9 mouse cellular contexts compared by ENCODE assay signal in the genomic region with DNA sequence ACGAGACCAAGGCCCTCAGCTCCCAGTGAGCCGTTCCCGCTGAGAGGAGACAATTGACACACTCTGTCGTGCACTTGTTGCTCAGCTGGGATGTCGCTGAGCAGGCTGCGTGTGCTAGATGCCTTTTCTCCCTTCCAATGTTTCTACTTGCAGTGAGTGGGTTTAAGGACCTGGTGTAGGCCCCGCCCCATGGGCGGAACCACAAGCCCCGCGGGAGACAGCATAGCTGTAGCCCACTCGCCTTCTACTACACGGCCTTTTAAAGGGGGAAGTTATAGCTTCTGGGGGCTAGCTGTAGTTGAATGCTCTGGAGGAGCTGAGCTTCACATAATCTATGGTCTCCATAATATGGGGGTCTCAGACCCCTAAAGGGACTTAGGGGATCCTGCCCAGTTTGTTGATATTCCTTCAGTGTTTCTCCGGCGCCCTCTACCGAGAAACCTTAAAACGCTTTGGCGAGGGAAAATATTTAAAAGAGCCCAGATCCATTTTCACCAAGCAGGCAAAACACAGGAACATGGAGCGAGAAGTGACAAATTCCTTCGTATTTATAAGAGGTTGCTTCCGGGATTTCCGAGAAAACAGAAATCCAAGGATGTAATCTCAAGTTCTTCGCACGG. TPM values are rescaled to one million over a fixed set of nuclear protein-coding genes. Genes with fewer than 3 reads are reported as not detected.
DNase-seq lines count a peak whose midpoint lies in the region; ATAC-seq lines count a peak whose summit lies in the region.
"Had no signal": no experiment of that assay in that cellular context is flagged by ENCODE, and none has a peak within 500 bp of the region (broad histone marks: within the 10 kb centered on the region; RNA-seq: fewer than 3 reads in every experiment).

No protein-coding gene starts in this region.

- H3K4me2 ChIP-seq in limb, embryonic 12.5 days, result peak overlapping the region; percentile 49
- peak overlapping the region; percentile 53 for H3K4me2 ChIP-seq in midbrain, embryonic 16.5 days (ENCODE audit: low read length)

- H3K27me3 ChIP-seq in limb, embryonic 12.5 days, result no peaks in the 10 kb centered on the region
- peaks cover 3% of the 10 kb centered on the region; the same call in 1 of the 2 replicates for H3K27me3 ChIP-seq in midbrain, embryonic 16.5 days (ENCODE audit: control insufficient read depth, insufficient read depth, low read depth, low read length)

- H3K4me3 ChIP-seq in limb, embryonic 12.5 days (replicated peaks), result peak overlapping the region; percentile 34
- peak overlapping the region; percentile 30 for H3K4me3 ChIP-seq in midbrain, embryonic 16.5 days (ENCODE audit: low read depth, low read length)

- peaks cover 43% of the 10 kb centered on the region for H3K4me1 ChIP-seq in limb, embryonic 12.5 days (replicated peaks)
- peaks cover 23% of the 10 kb centered on the region for H3K4me1 ChIP-seq in midbrain, embryonic 16.5 days (ENCODE audit: control insufficient read depth, insufficient read depth, low read length)

- 0 out of 2 replicates have a peak overlapping the region, but pooled peaks have one; percentile 8 for H3K9ac ChIP-seq in limb, embryonic 12.5 days (replicated peaks)
- peak overlapping the region; percentile 36; the same call in 1 of the 2 replicates for H3K9ac ChIP-seq in midbrain, embryonic 16.5 days (ENCODE audit: low read depth, low read length)

- ATAC-seq in frontal cortex, adult (ENCODE audit: low TSS enrichment), result peak; percentile 21; the same call in 1 of the 2 replicates
- ATAC-seq in limb, embryonic 12.5 days (ENCODE audit: insufficient number of reproducible peaks, insufficient read depth, low FRiP score, low TSS enrichment, low read depth), result no peak
- ATAC-seq in midbrain, embryonic 16.5 days, result no peak

- H3K36me3 ChIP-seq in limb, embryonic 12.5 days, result peaks cover 32% of the 10 kb centered on the region
- H3K36me3 ChIP-seq in midbrain, embryonic 16.5 days (ENCODE audit: control insufficient read depth, insufficient read depth, low read length), result no peaks in the 10 kb centered on the region

- no peaks in the 10 kb centered on the region for H3K9me3 ChIP-seq in limb, embryonic 12.5 days
- no peaks in the 10 kb centered on the region for H3K9me3 ChIP-seq in midbrain, embryonic 16.5 days (replicated peaks; ENCODE audit: control insufficient read depth, low read length, poor library complexity, severe bottlenecking)

- H3K27ac ChIP-seq in limb, embryonic 12.5 days, result peak overlapping the region; percentile 43; the same call in 1 of the 2 replicates
- H3K27ac ChIP-seq in midbrain, embryonic 16.5 days (ENCODE audit: low read length), result no peak overlapping the region

- DNase-seq in frontal cortex, postnatal 14 days (ENCODE audit: low spot score in 2 of 2), result no peak
- peak; percentile 24 for DNase-seq in CD4-positive helper T cell, adult 2 months (ENCODE audit: low read depth, low spot score)
- DNase-seq in embryo, embryonic 11 days, result peak; percentile 74
- peak; percentile 75 to 79 for DNase-seq in heart, postnatal 10 days
- DNase-seq in natural killer cell, adult 2 months (ENCODE audit: low spot score in 2 of 2), result no peak

- intact Hi-C loops in heart, postnatal 10 days (cut with DNase I), result no loop called here

- WGBS in limb, embryonic 12.5 days, result 18% methylated on average over 23 of the region's 23 CpGs
- 17% methylated on average over 23 of the region's 23 CpGs for WGBS in midbrain, embryonic 16.5 days

RNA-seq across cellular contexts. Expression of a gene that starts 10.8 kb away (rescaled TPM):
- 100 to 1,000 TPM; 522 to 538 TPM for total RNA-seq in heart, postnatal 10 days (2021)
- polyA plus RNA-seq in limb, embryonic 12.5 days (2016; fragmentation: Nextera tagmentation; extraction: Ambion mirVana), result 34.3 and 34.4 TPM in 2 replicates
- polyA plus RNA-seq in midbrain, embryonic 16.5 days (2015; fragmentation: Nextera tagmentation; extraction: Ambion mirVana), result 107 and 108 TPM in 2 replicates

RNA-seq across cellular contexts. Expression of a gene that starts 11.2 kb away (rescaled TPM):
- 100 to 1,000 TPM in 1 of 2 experiments, 10 to 100 TPM in 1; 87.9 to 103 TPM for total RNA-seq in heart, postnatal 10 days (2021)
- polyA plus RNA-seq in limb, embryonic 12.5 days (2016; fragmentation: Nextera tagmentation; extraction: Ambion mirVana), result 23.4 and 23.7 TPM in 2 replicates
- polyA plus RNA-seq in midbrain, embryonic 16.5 days (2015; fragmentation: Nextera tagmentation; extraction: Ambion mirVana), result 26.5 and 36.4 TPM in 2 replicates

RNA-seq across cellular contexts. Expression of a gene that starts 23.8 kb away (rescaled TPM):
- total RNA-seq in heart, postnatal 10 days (2021), result 10 to 100 TPM; 29.3 to 31.8 TPM
- 29.8 and 29.9 TPM in 2 replicates for polyA plus RNA-seq in limb, embryonic 12.5 days (2016; fragmentation: Nextera tagmentation; extraction: Ambion mirVana)
- polyA plus RNA-seq in midbrain, embryonic 16.5 days (2015; fragmentation: Nextera tagmentation; extraction: Ambion mirVana), result 33.4 and 39.0 TPM in 2 replicates

RNA-seq across cellular contexts. Expression of a gene that starts 35.2 kb away (rescaled TPM):
- not detected for total RNA-seq in heart, postnatal 10 days (2021)
- 0.55 TPM in 1 of 2 replicates, not detected in the other for polyA plus RNA-seq in limb, embryonic 12.5 days (2016; fragmentation: Nextera tagmentation; extraction: Ambion mirVana)
- 0.52 and 1.1 TPM in 2 replicates for polyA plus RNA-seq in midbrain, embryonic 16.5 days (2015; fragmentation: Nextera tagmentation; extraction: Ambion mirVana)
- total RNA-seq: adrenal gland, adult 18-20 months had no signal

RNA-seq across cellular contexts. Expression of a gene that starts 35.7 kb away (rescaled TPM):
- total RNA-seq in heart, postnatal 10 days (2021), result 100 to 1,000 TPM; 152 to 166 TPM
- 24.7 and 25.7 TPM in 2 replicates for polyA plus RNA-seq in limb, embryonic 12.5 days (2016; fragmentation: Nextera tagmentation; extraction: Ambion mirVana)
- polyA plus RNA-seq in midbrain, embryonic 16.5 days (2015; fragmentation: Nextera tagmentation; extraction: Ambion mirVana), result 27.2 and 30.3 TPM in 2 replicates

Comparison
In these comparisons a context has a peak if more than half of its experiments do, and no peak if none do; other contexts are left out.
1. DNase-seq: peak in CD4-positive helper T cell, adult 2 months (single experiment), embryo, embryonic 11 days (single experiment) and heart, postnatal 10 days (2 of 2); none in frontal cortex, postnatal 14 days (0 of 2) and natural killer cell, adult 2 months (0 of 2).